Mouse (Mus musculus): ENCODE measurements around the gene Tdpoz1. TPM values are rescaled to one million over a fixed set of nuclear protein-coding genes. Genes with fewer than 3 reads are reported as not detected.
"Not testable (repeated sequence)": the region's sequence is repeated elsewhere in the genome, so short reads cannot be mapped to it uniquely, and the experiment has no call there.

The Tdpoz1 gene
- polyA plus RNA-seq (2015; fragmentation: Nextera tagmentation; extraction: Ambion mirVana) = not detected in 2 replicates

DNA sequence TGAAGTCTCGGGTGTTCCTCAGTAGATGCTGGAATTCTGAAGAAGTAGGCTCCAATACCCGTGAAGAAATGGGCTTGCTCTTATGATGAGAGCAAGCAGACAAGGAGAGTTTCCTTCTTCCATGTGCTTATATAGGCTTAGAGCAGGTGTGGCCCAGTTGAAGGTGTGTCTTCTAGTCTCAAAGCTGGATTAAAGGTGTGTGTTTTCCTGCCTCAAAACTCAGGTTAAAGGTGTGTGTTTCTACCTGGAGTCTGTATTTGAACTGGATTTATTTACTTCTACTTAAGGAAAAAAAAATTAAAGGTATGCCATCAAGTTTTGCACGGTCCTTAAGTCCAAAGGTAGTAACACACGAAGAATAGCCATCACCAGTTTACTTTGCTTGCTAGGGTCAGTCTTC lies at the start of gene Tdpoz1:
TSS of gene Tdpoz1 (minus strand) at position 101 of the 400 bp plus-strand sequence.
- not testable (repeated sequence) for H3K4me3 ChIP-seq (replicated peaks; ENCODE audit: low read depth, low read length); H3K36me3 ChIP-seq (ENCODE audit: insufficient read depth, low read length); H3K9me3 ChIP-seq (replicated peaks; ENCODE audit: low read length); H3K27ac ChIP-seq; H3K4me2 ChIP-seq (ENCODE audit: low read length); H3K4me1 ChIP-seq (replicated peaks; ENCODE audit: insufficient read depth, low read length); ATAC-seq (replicated peaks; ENCODE audit: low FRiP score, low read depth); DNase-seq (ENCODE audit: low spot score); H3K27me3 ChIP-seq (ENCODE audit: insufficient read depth, low read length); H3K9ac ChIP-seq (ENCODE audit: low read depth, low read length)
- 72% methylated on average over 2 of the region's 4 CpGs for WGBS

DNA sequence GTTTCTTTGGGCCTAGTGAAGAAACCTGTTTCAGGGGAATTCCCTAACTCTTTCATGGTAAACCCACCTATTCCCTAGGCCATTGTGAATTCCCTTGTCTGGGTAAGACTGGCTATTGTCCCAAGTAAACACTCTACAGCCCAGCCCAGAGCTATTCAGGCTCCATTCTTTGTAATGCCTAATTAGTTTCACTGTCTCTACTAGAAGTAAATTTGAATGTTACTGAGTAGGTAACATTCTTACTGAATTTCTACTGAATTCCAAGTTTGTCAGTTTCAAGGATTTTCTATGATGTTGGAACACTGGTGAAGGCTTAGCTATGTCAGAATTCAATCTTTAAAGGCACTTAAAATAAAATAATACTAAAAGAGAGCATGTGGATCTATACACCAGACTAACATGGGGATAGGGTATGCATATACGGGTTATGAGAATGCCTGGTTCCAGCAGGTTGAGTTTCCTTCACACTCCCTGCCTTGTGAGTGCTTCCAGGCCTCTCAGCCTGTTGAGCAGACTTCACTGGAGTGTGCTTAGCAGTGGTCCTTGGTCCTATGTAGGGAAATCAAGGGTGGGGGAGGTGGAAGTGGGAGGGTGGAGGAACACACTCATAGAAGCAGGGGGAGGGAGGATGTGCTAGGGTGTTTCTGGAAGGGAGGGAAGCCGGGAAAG lies 33.0 kb upstream of the Tdpoz1 start:
- H3K36me3 ChIP-seq (ENCODE audit: insufficient read depth, low read length); H3K27ac ChIP-seq; H3K27me3 ChIP-seq (ENCODE audit: insufficient read depth, low read length); DNase-seq (ENCODE audit: low spot score); H3K4me2 ChIP-seq (ENCODE audit: low read length); H3K9me3 ChIP-seq (replicated peaks; ENCODE audit: low read length); H3K9ac ChIP-seq (ENCODE audit: low read depth, low read length); H3K4me1 ChIP-seq (replicated peaks; ENCODE audit: insufficient read depth, low read length); H3K4me3 ChIP-seq (replicated peaks; ENCODE audit: low read depth, low read length); ATAC-seq (replicated peaks; ENCODE audit: low FRiP score, low read depth): not testable (repeated sequence)
- WGBS = 87% methylated on average over 2 of the region's 2 CpGs

DNA sequence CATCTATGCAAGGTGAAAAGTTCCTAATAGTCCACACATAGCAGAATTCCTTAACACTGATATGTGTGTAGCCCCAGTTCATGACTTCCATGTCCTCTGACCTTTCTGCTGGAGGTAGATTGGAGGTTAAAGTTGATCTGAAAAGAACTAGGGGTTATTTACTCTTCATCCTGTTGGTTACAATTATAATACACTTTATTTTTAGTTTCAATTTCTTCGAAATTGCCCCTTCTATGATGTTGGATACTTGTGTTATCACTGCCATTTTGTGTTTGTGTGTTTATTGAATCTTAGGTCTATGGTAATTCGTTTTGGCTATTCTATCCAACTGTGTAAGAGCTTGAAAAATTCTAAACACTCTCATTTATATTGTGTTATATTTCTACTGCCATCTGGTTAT lies 16.9 kb upstream of the Tdpoz1 start, which contains the start of gene Gm37596:
TSS of gene Gm37596 (minus strand) at position 101 of the 400 bp plus-strand sequence.
- not testable (repeated sequence) for H3K4me2 ChIP-seq (ENCODE audit: low read length); H3K4me1 ChIP-seq (replicated peaks; ENCODE audit: insufficient read depth, low read length); H3K36me3 ChIP-seq (ENCODE audit: insufficient read depth, low read length); H3K4me3 ChIP-seq (replicated peaks; ENCODE audit: low read depth, low read length); ATAC-seq (replicated peaks; ENCODE audit: low FRiP score, low read depth); H3K9me3 ChIP-seq (replicated peaks; ENCODE audit: low read length); H3K27ac ChIP-seq; DNase-seq (ENCODE audit: low spot score); H3K9ac ChIP-seq (ENCODE audit: low read depth, low read length); H3K27me3 ChIP-seq (ENCODE audit: insufficient read depth, low read length)
- WGBS = 83% methylated on average over 1 of the region's 2 CpGs

DNA sequence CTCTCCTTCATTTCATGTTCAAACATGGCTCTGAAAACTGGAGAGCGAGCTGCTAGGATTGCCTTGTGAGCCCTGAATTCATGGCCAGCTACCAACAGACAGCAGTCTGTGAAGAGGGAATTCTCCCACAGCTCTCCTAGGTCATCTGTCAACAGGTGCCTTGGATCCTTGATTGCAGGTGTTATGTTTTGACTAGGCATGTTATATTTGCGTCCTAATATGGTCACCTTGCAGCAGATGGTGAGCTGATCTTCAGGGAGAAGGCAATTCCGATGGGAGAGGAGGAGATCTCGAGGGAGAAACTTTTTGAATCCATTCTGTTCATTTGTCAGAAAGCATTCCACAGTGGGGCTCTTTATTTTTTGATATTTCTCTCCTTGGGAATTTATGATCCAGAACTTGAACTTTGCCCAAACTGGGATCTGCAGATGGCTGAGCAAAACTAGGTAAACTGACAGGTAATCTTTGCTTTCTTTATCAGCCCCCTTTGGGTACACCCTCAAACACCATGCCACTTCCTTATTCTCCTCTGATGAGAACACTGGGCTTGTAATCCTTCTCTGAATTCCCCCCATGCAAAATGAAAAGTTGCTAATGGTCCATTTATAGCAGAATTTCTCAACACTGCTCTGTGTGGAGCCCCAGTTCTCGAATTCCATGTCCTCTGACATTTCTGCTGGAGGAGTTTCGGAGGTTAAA lies 5.2 kb downstream of the Tdpoz1 start:
- not testable (repeated sequence) for DNase-seq (ENCODE audit: low spot score); H3K36me3 ChIP-seq (ENCODE audit: insufficient read depth, low read length); H3K27ac ChIP-seq; H3K4me3 ChIP-seq (replicated peaks; ENCODE audit: low read depth, low read length); H3K4me2 ChIP-seq (ENCODE audit: low read length); H3K27me3 ChIP-seq (ENCODE audit: insufficient read depth, low read length); ATAC-seq (replicated peaks; ENCODE audit: low FRiP score, low read depth); H3K4me1 ChIP-seq (replicated peaks; ENCODE audit: insufficient read depth, low read length); H3K9me3 ChIP-seq (replicated peaks; ENCODE audit: low read length); H3K9ac ChIP-seq (ENCODE audit: low read depth, low read length)
- WGBS = 79% methylated on average over 5 of the region's 6 CpGs

DNA sequence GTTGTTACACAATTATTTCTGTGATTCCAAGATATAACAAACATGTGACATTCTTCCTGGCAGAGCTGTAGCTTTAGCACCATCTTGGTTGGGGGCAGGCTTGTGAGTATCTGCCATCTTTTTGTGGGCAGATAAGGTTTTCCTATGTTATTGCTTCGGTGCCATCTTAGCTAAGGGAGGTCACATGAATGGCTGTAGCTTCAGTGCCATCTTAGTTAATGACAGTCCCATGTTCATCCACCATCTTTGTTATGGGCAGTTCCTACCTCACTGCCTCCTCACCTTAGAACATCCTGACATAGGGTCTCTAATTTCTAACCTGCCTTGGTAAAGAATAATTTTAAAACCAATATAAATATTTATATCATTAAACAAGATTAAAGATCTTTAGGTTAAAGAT lies 21.9 kb downstream of the Tdpoz1 start:
- H3K4me2 ChIP-seq (ENCODE audit: low read length) = no peak overlapping the region
- no peaks in the 10 kb centered on the region for H3K9me3 ChIP-seq (replicated peaks; ENCODE audit: low read length)
- no peak for TF ChIP-seq CTCF (IDR thresholded peaks at IDR 0.05; ENCODE audit: low read depth)
- ATAC-seq (replicated peaks; ENCODE audit: low FRiP score, low read depth) (no peak), DNase-seq (ENCODE audit: low spot score) (no peak)
- H3K27ac ChIP-seq = no peak overlapping the region
- H3K4me1 ChIP-seq (replicated peaks; ENCODE audit: insufficient read depth, low read length) = no peaks in the 10 kb centered on the region
- H3K36me3 ChIP-seq (ENCODE audit: insufficient read depth, low read length) = no peaks in the 10 kb centered on the region
- no peaks in the 10 kb centered on the region for H3K27me3 ChIP-seq (ENCODE audit: insufficient read depth, low read length)
- H3K9ac ChIP-seq (ENCODE audit: low read depth, low read length) = no peak overlapping the region
- 83% methylated on average over 1 of the region's 1 CpGs for WGBS
- H3K4me3 ChIP-seq (replicated peaks; ENCODE audit: low read depth, low read length) = no peak overlapping the region

DNA sequence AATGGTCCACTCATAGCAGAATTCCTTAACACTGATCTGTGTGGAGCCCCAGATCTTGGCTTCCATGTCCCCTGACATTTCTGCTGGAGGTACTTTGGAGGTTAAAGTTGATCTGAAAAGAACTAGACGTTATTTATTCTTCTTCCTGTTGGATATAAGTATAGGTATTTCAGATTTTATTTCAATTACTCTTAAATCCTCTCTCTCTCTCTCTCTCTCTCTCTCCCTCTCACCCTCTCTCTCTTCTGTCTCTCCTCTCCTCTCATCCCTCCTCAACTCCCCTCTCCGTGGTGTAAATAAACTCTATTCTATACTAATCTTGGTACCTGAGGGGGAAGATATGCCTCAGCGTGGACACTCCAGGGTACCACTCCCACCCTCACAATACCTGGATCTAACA lies 23.5 kb downstream of the Tdpoz1 start, which contains the start of gene Tdpoz2:
TSS of gene Tdpoz2 (minus strand) at position 101 of the 400 bp plus-strand sequence.
- Histone ChIP-seq H3K27ac (no peak within 1 kb of the TSS), H3K4me1 (replicated peaks; ENCODE audit: insufficient read depth, low read length) (no peaks in the 10 kb centered on the region), H3K9me3 (replicated peaks; ENCODE audit: low read length) (no peaks in the 10 kb centered on the region), H3K27me3 (ENCODE audit: insufficient read depth, low read length) (no peaks in the 10 kb centered on the region), H3K36me3 (ENCODE audit: insufficient read depth, low read length) (no peaks in the 10 kb centered on the region), H3K4me2 (ENCODE audit: low read length) (no peak within 1 kb of the TSS), H3K9ac (ENCODE audit: low read depth, low read length) (no peak within 1 kb of the TSS), H3K4me3 (replicated peaks; ENCODE audit: low read depth, low read length) (no peak within 1 kb of the TSS)
- 89% methylated on average over 3 of the region's 3 CpGs for WGBS
- no peak for DNase-seq (ENCODE audit: low spot score)
- no peak for ATAC-seq (replicated peaks; ENCODE audit: low FRiP score, low read depth)
- no peak for TF ChIP-seq CTCF (IDR thresholded peaks at IDR 0.05; ENCODE audit: low read depth)

DNA sequence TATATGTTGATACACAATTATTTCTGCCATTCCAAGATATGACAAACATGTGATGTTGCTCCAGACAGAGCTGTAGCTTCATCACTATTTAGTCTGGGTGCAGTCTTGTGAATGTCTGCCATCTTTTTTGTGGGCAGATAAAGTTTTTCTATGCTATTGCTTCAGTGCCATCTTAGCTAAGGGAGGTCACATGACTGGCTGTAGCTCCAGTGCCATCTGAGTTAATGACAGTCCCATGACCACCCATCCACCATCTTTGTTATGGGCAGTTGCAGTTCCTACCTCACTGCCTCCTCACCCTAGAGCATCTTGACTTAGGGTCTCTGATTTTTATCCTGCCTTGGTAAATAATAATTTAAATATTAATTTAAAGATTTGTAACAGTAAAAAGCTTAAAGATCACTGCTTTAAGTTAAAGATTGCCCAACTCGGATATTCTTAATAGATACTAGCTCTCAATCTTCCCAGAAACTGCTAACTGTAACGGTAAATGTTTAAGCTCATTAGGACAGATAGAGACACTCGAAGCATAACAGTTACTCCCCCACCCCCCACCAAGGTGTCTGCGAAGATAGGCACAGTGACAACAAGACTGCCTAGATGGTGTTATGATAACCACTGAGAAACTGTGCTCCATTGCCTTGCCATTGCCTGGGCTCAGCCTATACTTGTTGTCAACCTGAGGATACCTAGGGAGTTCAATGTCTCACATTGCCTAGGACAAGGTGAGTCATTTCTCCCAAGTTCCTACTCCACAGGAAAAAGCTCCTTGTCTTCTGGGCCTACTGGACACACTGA lies 45.0 kb downstream of the Tdpoz1 start:
- H3K36me3 ChIP-seq (ENCODE audit: insufficient read depth, low read length); H3K4me2 ChIP-seq (ENCODE audit: low read length); H3K27me3 ChIP-seq (ENCODE audit: insufficient read depth, low read length); H3K9me3 ChIP-seq (replicated peaks; ENCODE audit: low read length); ATAC-seq (replicated peaks; ENCODE audit: low FRiP score, low read depth); H3K4me3 ChIP-seq (replicated peaks; ENCODE audit: low read depth, low read length); H3K27ac ChIP-seq; DNase-seq (ENCODE audit: low spot score); H3K9ac ChIP-seq (ENCODE audit: low read depth, low read length); H3K4me1 ChIP-seq (replicated peaks; ENCODE audit: insufficient read depth, low read length): not testable (repeated sequence)
- 75% methylated on average over 4 of the region's 4 CpGs for WGBS
